Mouse (Mus musculus): ENCODE results near the gene Vrk3.
A peak's percentile ranks its signal among the peaks of the same experiment; 100 is the strongest.
"Not testable (repeated sequence)": the region's sequence is repeated elsewhere in the genome, so short reads cannot be mapped to it uniquely, and the experiment has no call there.

Vrk3 gene

GRCm38 (mm10) chr7:44748101-44749044 is at the start of gene Vrk3:
TSS of gene Vrk3 (plus strand) at chr7:44748413.
- DNase-seq (ENCODE audit: low spot score in 2 of 2): peak; percentile 87 to 88

- no peak for DNase-seq (ENCODE audit: low spot score in 2 of 2)
Observed at GRCm38 (mm10) chr7:44701921-44702320, 46.3 kb upstream of the Vrk3 start.

GRCm38 (mm10) chr7:44702985-44703384 is 45.2 kb upstream of the Vrk3 start:
- DNase-seq (ENCODE audit: low spot score in 2 of 2): no peak

- peak in 1 of 2 experiments; percentile 15 for DNase-seq (ENCODE audit: low spot score in 2 of 2)
Observed at GRCm38 (mm10) chr7:44704363-44704762, 43.9 kb upstream of the Vrk3 start.

GRCm38 (mm10) chr7:44705086-44705485 is 43.1 kb upstream of the Vrk3 start:
- no peak for DNase-seq (ENCODE audit: low spot score in 2 of 2)

- no peak for DNase-seq (ENCODE audit: low spot score in 2 of 2)
Observed at GRCm38 (mm10) chr7:44706322-44706721, 41.9 kb upstream of the Vrk3 start.

- no peak for DNase-seq (ENCODE audit: low spot score in 2 of 2)
Observed at GRCm38 (mm10) chr7:44707169-44707675, 41.0 kb upstream of the Vrk3 start.

- DNase-seq (ENCODE audit: low spot score in 2 of 2): not testable (repeated sequence)
Observed at GRCm38 (mm10) chr7:44708093-44708492, 40.1 kb upstream of the Vrk3 start.

- DNase-seq (ENCODE audit: low spot score in 2 of 2): no peak
Observed at GRCm38 (mm10) chr7:44708574-44708973, 39.6 kb upstream of the Vrk3 start, which contains the start of gene Izumo2. TSS of gene Izumo2 (plus strand) at chr7:44708742.

- no peak for DNase-seq (ENCODE audit: low spot score in 2 of 2)
Observed at GRCm38 (mm10) chr7:44709881-44710280, 38.3 kb upstream of the Vrk3 start.

- DNase-seq (ENCODE audit: low spot score in 2 of 2): no peak
Observed at GRCm38 (mm10) chr7:44722058-44722457, 26.2 kb upstream of the Vrk3 start.

- DNase-seq (ENCODE audit: low spot score in 2 of 2): no peak
Observed at GRCm38 (mm10) chr7:44724316-44724715, 23.9 kb upstream of the Vrk3 start.

GRCm38 (mm10) chr7:44726343-44726742 is 21.9 kb upstream of the Vrk3 start:
- DNase-seq (ENCODE audit: low spot score in 2 of 2): no peak

GRCm38 (mm10) chr7:44727151-44727550 is 21.1 kb upstream of the Vrk3 start:
- no peak for DNase-seq (ENCODE audit: low spot score in 2 of 2)

- no peak for DNase-seq (ENCODE audit: low spot score in 2 of 2)
Observed at GRCm38 (mm10) chr7:44728082-44728975, 19.9 kb upstream of the Vrk3 start.

GRCm38 (mm10) chr7:44733723-44734122 is 14.5 kb upstream of the Vrk3 start:
- DNase-seq (ENCODE audit: low spot score in 2 of 2): no peak

GRCm38 (mm10) chr7:44741361-44741760 is 6.9 kb upstream of the Vrk3 start:
- DNase-seq (ENCODE audit: low spot score in 2 of 2): no peak

GRCm38 (mm10) chr7:44744270-44744669 is 3.9 kb upstream of the Vrk3 start:
- DNase-seq (ENCODE audit: low spot score in 2 of 2): no peak

- peak; percentile 55 to 65 for DNase-seq (ENCODE audit: low spot score in 2 of 2)
Observed at GRCm38 (mm10) chr7:44745076-44745475, 3.1 kb upstream of the Vrk3 start.

GRCm38 (mm10) chr7:44747115-44747514 is 1.1 kb upstream of the Vrk3 start:
- no peak for DNase-seq (ENCODE audit: low spot score in 2 of 2)

GRCm38 (mm10) chr7:44750950-44751349 is 2.7 kb downstream of the Vrk3 start, which contains the start of gene Zfp473:
TSS of gene Zfp473 (minus strand) at chr7:44751050.
- not testable (repeated sequence) for DNase-seq (ENCODE audit: low spot score in 2 of 2)

- no peak for DNase-seq (ENCODE audit: low spot score in 2 of 2)
Observed at GRCm38 (mm10) chr7:44757164-44757563, 9.0 kb downstream of the Vrk3 start.

Data from spleen, postnatal 14 days (tissue).